Mouse (Mus musculus) lung, postnatal 25 days (tissue): ENCODE results near the gene Ube2o.

Experiments used
- DNase-seq: peaks from one replicate; pipeline ENCODE4 v3.0.0; 2022; ENCODE audit warnings: low spot score

Gene Ube2o

DNA sequence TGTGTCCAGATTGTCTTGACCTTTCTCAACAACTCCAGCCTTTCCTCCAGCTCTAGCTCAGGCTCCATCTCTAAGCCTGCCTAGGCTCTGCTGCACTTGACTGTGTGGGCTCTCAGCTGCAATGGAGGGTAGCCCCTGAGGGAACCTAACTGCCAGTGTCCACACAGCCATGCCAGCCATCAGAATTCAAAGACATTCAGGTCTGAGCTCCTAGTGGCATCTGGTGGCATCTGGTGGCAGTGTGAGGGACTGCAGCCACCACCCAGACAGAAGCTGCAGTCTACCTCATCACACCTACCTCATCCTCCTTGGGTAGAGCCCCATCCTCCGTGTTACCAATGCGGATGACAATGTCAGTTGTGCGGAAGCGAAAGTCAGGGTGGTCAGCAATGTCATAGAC is 38.1 kb downstream of the Ube2o start:
- no peak for DNase-seq

GRCm38 (mm10) chr11:116541183-116541582 is 40.1 kb downstream of the Ube2o start:
- no peak for DNase-seq

DNA sequence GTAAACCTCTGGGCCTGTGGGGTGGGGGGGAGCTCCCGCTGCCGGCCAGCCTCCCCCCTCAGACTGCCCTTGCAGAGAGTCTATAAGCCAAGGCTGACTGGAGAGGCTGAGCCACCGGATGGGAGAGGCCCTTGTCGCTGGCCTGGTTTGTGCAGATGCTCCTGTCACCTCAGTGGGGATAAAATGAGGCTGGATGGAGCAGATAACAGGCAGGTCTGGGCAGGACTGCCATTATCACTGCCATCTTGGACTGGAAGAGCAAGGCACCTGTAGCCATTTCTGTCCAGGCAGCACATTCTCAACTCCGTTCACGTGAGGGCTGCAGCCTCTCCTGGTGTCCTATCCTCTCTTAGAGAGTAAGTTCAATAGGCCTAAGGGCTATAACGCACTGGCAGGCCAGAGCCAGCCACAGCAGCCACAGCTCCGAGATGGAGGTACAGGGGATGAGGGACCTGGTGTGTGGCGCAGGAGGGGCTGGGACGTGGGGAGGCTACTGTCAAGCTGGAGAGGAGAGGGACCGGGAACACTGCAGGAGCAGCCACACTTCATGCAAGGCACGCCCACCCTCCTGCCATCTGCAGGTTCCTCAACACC is 43.0 kb downstream of the Ube2o start:
- no peak for DNase-seq

DNA sequence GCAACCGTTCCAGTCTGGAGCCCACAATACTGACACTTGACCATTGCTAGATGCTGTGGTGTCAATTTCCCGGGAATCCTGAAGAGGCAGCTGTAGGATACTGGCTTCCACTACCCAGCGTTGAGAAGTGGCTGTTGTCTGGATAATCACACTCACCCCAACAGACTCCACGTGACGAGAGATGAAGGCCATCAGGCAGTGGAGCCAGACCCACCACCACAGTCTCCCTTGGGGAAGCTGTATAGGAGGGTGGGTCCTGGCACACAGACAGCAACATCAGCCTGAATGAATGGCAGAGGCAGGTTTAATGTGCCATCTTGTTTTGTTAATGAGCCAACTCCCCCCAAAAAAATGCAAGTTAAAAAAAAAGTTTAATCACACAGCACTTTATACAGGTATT is 43.9 kb downstream of the Ube2o start:
- DNase-seq = no peak

GRCm38 (mm10) chr11:116536685-116537084 is 44.6 kb downstream of the Ube2o start:
- no peak for DNase-seq

- peak; percentile 76 for DNase-seq
These were observed 46.9 kb downstream of the Ube2o start for GRCm38 (mm10) chr11:116534154-116534865.

- peak; percentile 21 for DNase-seq
These were observed 47.7 kb downstream of the Ube2o start for GRCm38 (mm10) chr11:116533341-116534153.

GRCm38 (mm10) chr11:116532810-116533338 is 48.4 kb downstream of the Ube2o start:
- peak; percentile 67 for DNase-seq

- peak; percentile 20 for DNase-seq
These were observed 48.9 kb downstream of the Ube2o start for GRCm38 (mm10) chr11:116532262-116532809.

DNA sequence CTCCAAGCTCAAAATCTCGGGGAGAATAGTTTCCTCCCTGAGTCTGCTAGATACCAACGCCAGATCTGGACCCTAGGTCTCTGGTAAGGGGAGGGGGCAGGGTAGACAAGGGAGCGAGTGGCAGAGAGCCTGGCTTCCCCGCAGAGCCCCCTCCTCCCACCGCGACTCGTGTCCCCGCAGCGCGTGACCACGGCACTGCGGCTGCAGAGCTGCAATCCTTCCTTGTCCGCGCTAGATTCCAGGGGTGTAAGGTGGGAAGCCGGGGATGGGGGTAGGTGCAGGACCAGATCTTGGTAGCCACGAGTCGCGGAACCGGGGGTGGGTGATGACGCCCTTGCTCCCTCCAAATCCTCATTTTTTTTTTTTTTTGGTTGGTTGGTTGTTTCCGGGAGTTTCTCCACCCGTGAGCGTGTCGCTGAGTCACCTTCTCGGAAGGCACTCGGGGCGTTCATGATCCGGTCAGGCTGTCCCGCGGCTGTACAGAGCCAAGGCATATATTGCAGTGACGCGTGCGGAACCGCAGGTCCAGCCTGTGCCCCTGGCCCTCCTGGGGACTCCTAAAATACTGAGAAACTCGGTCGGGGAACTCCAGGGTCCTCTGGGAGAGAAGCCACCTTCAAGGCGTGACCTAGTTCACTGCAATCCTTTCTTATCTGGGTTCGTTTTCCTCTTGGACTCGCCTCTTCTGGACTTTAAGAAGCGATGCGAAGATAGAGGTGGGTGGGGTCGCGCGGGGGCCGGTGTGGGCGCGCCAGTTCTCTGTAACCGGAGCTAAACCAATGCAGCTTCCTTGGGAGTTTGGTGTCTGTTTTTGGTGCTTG is 49.7 kb downstream of the Ube2o start:
- peak; percentile 16 for DNase-seq

DNA sequence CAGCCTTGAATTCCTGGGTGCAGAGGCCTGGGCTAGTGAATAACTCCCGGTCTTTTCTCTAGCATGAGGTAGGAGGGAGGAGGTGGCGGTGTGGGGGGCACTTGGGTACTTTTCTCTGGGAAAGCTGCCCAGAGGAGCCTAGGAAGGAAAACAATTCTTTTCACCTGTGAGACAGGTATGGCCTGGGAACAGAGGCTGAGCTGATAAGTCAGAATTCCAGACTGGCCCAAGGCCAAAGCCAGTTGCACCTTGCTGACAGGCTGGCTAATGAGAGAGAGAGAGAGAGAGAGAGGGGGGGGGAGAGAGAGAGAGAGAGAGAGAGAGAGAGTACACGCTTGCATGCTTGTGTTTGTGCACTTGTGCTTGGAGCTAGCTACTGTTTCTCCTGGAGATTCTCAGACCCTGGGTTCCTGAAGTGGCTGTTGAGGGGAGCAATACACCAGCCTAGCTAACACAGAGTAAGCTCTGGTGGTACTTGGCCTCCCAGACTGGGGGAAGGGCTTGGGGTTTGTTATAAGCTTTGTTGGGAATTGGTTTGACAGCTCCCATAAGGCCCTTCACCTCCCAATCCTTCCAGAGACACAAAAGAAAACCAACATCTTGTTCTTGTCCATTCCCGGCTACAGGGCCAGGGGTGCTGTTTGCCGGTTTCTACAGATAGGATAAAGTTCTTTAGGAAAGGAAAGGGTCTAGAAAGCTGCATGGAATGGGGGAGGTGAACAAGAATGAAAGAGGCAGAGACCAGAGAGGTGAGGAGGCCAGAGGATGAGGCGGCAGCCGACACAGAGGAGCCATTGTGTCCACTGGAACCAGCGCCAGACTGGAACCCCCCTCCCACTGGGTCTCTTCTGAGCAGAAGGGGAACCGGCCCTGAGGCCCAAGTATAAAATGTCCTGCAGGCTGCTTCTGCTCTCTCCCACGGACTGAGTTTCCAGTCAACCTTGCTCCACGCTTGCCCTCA is 50.8 kb downstream of the Ube2o start, which contains the start of gene Sphk1:
Gene Sphk1, plus strand, starts transcription at position 739 of the 961 bp plus-strand sequence.
- DNase-seq = peak; percentile 62

DNA sequence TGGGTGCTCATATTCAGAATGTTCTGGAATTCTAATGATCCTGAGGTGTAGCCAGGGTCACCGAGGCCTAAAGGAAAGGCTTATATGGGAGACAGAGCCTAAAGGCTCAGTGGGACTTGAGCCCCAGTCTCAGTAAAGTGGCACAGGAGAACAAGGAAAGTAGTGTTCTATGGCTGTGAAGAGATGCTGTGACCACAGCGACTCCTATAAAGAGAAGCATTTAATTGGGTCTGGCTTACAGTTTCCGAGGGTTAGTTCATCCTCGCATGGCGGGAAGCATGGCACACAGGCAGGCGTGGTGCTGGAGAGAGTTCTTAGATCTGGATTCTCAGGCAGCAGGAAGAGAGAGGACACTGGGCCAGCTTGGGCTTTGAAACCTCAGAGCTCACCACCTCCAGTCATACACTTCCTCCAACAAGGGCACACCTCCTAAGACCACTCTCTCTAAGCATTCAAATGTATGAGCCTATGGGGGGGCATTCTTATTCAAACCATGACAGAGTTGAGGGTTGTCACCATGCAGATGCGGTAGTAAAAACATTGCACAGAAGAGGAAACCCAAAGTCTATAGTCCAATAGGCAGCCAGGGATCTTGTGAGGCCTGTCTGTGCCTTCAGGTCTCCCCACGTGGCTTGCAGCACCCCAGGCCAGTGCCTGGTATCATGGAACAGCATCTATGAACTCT is 52.5 kb downstream of the Ube2o start:
- no peak for DNase-seq

- peak; percentile 10 for DNase-seq
These were observed 57.5 kb downstream of the Ube2o start for GRCm38 (mm10) chr11:116523699-116524189.

DNA sequence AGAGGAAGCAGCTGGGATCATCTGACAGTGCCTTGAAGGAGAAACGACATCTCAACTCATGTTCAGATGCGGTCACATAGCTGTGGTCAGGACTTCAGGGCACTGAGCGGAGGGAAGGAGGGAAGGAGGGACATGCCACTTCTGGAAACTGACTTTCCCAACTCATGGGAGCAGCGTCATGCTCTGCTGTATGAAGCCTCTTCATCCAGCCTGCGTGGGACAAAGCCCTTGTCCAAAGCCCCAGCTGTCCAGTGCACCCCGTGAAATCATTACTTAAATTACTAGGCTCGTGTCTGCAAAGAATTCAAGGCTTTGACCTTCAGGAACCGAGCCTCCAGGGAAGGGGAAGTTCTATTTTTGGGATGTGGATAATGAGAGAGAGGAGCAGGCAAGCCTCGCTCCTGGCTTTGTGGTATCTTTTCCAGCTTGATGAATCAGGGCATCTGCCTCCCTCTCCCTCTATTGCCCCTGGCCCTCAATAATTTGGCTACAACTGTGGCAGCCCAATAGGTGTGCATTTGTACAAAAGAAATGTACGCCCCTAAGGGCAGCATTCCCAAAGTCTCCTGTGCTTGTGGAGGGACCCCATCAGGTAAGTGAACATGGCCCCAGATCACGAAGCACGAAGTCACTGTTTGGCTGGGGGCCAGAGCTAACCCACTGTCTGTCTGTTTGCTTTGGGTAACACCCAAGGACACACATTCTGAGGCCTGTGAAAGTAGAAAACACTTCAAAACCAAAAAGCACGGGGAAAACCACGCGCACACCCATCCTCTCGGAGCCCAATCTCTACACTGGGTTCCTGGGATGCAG is 58.2 kb downstream of the Ube2o start:
- peak; percentile 5 for DNase-seq

GRCm38 (mm10) chr11:116522046-116522445 is 59.2 kb downstream of the Ube2o start:
- DNase-seq = peak; percentile 48

DNA sequence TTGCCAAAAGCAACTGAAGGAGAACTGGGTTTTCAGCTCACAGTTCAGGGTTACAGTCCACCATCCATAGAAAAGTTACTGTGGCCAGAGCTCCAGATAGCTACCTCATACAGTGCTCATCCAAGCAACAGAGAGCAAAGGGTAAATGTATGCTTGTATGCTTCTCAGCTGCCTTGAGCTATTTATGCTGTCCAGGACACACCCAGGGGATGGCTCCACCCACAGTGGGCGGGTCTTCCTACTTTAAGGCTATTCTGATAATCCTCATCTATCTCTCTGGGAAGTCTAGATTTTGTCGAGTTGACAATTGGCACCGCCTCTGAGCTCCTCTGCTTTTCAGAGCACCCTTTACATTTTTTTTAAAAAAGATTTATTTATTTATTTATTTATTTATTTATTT is 60.1 kb downstream of the Ube2o start:
- DNase-seq = peak; percentile 10

DNA sequence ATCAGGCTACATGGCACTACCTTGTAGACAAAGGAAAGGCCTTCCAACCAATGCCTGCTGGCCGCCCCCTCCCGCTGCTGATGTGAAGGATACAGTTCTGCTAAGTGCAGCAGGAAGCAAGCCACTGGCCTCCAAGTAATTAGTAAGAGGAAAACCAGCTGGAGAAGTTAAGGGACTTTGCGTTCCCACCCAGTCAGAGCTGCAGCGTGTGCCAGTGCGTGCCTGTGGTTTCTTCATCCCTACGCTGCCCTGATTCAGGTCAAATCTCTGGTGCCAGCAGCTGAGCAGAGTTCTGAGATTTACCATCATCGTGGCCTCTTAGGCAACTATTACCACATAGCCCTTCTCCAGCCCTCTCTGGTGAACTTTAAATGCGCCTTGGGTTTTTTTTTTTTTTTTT is 62.8 kb downstream of the Ube2o start:
- peak; percentile 68 for DNase-seq

DNA sequence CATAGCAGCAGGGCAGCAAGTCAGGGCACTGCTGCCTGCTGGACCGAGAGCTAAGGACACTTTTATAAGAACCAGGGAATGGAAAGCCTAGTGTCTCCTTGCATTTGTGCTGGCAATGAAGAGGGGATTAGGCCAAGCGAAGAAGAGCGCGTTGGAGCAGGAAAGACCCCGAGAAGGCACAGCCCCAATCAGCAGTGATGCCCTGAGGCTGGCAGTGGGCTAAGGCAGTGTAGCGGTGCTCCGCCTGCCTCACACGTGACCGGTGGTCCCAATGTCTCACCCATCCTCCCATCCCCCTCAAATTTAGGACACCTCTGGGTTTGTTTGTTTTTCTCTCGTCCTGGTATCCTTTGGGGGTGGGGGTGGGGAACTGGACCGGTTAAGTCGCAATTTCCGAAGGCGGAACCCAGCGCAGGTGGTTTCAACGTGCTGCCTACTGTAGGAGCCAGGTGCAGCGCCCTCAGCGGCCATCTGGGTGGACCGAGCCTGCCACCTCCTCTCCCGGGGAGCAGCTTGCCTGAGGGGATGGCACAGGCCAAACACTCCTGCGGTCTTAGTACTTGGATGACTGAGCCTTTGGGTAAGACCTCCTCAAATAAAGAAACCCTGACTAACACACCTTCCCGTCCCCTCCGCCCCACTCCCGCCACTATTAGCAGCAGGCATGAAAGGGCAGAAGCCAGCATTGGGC is 65.8 kb downstream of the Ube2o start:
- DNase-seq = no peak
